Mouse (Mus musculus): Measurements from ENCODE around the gene Mbd6. TPM values are rescaled to one million over a fixed set of nuclear protein-coding genes. Genes with fewer than 3 reads are reported as not detected.

Gene Mbd6
- total RNA-seq, 2 experiments from 2014 or later: 42.2 to 52.4 TPM

DNA sequence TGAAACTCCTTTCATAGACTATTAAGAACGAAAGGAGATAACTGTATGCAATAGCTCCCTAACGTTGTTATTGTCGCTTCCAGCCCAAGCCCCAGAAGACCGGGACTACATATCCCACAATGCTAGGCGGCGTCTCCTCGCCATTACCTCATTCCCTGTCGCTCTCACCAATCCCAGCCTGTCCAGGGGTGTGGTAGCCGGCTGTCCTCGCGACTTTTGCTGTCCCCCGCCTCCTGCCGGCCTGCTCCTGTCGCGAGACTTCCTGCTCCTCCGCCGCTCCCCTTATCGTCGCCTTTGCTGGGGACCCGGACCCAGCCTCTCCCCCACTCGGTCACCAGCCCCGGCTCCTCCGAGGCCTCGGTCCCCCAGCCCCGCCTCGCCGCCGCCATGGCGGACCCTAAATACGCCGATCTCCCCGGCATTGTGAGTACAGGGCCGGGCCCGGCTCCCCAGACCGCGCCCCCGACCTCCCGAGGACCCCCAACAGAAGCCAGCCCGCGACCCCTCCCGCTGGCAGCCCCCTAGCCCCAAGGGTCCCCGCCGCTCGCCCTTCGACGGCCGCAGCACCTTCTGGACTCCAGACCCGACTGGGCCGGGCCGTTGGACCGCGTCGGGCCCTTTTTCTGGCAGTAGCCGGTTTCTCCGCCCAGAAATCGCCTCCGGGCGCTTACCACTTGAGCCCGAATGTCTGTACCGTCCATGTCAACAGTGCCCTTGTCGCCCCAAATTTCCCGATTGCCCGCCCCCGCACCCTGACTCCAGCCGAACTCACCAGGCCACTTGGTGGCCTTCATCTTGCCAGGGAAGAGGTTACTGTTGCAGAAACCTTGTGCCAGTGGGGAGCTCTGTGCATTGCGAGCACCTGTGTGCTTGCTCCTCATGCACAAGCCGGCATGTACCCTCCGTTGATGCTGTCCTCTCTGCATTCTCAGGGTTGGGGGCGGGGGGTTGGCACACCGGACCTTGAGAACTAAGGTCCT, 22.4 kb downstream of the Mbd6 start, which contains the start of gene Dctn2:
Dctn2 (plus strand) TSS at position 257 of the 980 bp plus-strand sequence.
- TF ChIP-seq CTCF (IDR thresholded peaks at IDR 0.05): no peak
- intact Hi-C loops (cut with DNase I): loop anchor here (1.0 kb wide), 1 partner anchor 22 kb away; no protein-coding TSS in a partner anchor
- peak; percentile 91 to 92 for DNase-seq (ENCODE audit: extremely low spot score in 1 of 2, low spot score in 2 of 2)
- Histone ChIP-seq H3K27ac (peak within 1 kb of the TSS; percentile 97), H3K4me3 (peak within 1 kb of the TSS; percentile 64)

DNA sequence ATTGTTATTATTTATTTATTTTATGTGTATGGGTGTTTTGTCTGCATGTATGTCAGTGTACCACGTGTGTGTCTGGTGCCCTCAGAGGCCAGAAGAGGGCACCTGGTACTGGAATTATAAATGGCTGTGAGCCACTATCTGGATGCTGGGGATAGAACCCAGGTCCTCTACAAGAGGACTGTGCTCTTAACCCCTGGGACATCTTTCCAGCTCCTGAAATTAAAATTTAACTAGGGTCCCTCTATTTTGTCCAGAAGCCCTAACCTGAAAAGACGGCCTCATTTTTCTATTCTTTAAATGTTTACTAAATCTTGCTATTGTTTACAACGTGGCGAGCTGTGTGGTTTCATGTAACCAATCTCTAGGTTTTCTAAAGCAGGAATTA, 23.1 kb downstream of the Mbd6 start:
- TF ChIP-seq CTCF (IDR thresholded peaks at IDR 0.05): peak; percentile 15; the same call in 1 of the 2 replicates
- Histone ChIP-seq H3K4me3 (peak overlapping the region; percentile 64), H3K27ac (peak overlapping the region; percentile 97)
- no peak for DNase-seq (ENCODE audit: extremely low spot score in 1 of 2, low spot score in 2 of 2)
- intact Hi-C loops (cut with DNase I): loop anchor here (1.0 kb wide), 1 partner anchor 23 kb away; no protein-coding TSS in a partner anchor

DNA sequence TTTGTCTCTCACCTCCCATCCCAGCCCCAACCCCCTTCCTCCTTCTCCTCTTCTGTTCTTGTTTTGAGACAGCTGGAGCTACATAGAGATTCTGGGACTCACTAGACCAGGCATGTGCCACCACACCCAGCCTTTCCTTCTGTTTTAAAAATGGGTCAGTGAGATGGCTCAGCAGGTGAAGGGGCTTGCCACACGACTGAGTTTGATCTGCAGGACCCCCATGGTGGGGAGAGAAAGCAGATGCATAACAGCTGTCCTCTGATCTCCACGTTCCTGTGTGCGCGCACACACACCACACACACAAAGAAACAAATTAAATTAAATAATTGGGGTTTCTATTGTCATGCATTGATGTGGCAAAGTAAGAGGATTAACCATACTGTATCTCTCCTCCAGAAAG, 23.8 kb downstream of the Mbd6 start:
- intact Hi-C loops (cut with DNase I): no loop called here
- Histone ChIP-seq H3K4me3 (no peak overlapping the region), H3K27ac (no peak overlapping the region)
- no peak for DNase-seq (ENCODE audit: extremely low spot score in 1 of 2, low spot score in 2 of 2)
- no peak for TF ChIP-seq CTCF (IDR thresholded peaks at IDR 0.05)

DNA sequence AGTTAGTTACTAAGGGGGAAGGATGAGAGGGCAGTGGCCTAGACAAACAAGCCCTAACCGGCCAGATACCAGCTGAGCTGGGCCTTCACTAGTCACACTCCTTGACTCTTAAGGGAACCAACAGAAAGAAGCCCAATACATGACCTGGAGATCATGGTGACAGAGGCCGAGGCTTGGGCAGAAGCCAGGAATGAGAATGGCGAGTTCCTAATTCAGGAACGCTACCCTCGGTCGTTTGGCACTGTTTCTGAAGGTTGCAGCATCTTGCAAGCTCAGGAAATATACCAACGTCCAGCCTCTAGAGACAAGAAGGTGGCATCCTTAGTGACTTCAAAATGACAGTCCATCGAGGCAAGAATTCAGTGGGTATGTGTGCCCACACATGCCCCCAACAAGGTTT, 24.5 kb downstream of the Mbd6 start:
- no peak for DNase-seq (ENCODE audit: extremely low spot score in 1 of 2, low spot score in 2 of 2)
- no peak overlapping the region for H3K4me3 ChIP-seq
- intact Hi-C loops (cut with DNase I): no loop called here
- no peak overlapping the region for H3K27ac ChIP-seq
- TF ChIP-seq CTCF (IDR thresholded peaks at IDR 0.05): no peak

DNA sequence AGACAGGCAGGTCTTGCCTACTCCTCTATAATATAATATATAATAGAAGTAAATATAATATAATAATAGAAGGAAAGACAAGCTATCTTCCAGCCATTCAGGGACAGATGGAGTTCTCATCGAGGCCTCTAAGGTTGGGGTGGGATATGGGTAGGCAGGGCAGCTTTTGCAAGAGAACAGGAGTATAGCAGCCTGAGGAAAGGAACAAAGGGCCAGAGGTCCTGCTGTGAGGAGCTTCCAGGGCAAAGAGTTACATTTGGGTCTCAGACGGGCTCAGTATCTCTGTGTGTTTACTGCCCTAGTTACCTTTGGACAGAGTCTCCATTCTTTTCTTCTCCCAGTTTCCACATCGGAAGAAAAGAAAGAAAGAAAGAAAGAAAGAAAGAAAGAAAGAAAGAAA, 25.2 kb downstream of the Mbd6 start:
- intact Hi-C loops (cut with DNase I): no loop called here
- no peak for DNase-seq (ENCODE audit: extremely low spot score in 1 of 2, low spot score in 2 of 2)
- Histone ChIP-seq H3K4me3 (peak overlapping the region; percentile 79), H3K27ac (peak overlapping the region; percentile 87)
- TF ChIP-seq CTCF (IDR thresholded peaks at IDR 0.05): no peak

DNA sequence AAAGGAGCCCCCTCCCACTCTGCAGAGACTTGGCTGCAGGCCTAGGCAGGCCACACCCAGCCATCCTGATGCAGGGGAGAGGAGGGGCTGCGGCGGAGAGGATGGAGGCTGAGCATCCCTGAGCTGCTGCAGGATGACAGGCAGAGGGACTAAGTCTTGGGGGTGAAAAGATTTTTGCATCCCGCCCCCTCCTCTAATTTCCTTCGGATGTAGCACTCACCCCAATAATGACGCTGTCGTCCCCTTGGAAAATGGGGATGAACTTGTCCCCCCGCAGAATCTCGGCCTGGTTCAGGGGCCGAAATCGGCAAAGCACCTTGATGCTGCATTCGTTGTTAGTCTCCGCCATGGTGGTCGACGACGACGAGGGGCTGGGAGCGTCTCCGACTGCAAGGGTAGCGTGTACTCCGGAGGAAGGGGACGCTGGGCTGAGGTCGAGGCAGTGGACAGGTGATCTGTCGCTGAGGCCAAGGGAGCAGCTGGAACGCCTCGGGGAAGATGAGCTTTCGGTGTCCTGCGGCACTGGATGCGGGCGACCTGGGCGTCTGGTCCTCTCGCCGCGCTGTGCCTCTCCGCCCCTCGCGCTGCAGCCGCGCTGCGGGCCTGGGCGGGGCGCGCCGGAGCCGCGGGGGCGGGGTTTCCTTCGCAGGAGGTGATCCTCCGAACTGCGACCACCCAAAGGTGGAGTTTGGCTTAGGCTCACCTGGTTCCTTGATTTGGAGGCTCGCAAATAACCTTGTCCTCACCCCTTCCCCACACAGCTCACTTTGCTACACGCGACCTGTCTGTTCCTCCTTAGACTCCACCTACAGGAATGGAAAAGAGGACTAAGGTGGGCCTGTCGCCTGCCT, 26.0 kb downstream of the Mbd6 start, which contains the start of gene Kif5a:
Kif5a (minus strand) TSS at position 801 of the 851 bp plus-strand sequence.
- no peak; the same call in 1 of the 2 replicates for TF ChIP-seq CTCF (IDR thresholded peaks at IDR 0.05)
- Histone ChIP-seq H3K27ac (peak within 1 kb of the TSS; percentile 87), H3K4me3 (peak within 1 kb of the TSS; percentile 79)
- intact Hi-C loops (cut with DNase I): no loop called here
- DNase-seq (ENCODE audit: extremely low spot score in 1 of 2, low spot score in 2 of 2): peak; percentile 82 to 85

DNA sequence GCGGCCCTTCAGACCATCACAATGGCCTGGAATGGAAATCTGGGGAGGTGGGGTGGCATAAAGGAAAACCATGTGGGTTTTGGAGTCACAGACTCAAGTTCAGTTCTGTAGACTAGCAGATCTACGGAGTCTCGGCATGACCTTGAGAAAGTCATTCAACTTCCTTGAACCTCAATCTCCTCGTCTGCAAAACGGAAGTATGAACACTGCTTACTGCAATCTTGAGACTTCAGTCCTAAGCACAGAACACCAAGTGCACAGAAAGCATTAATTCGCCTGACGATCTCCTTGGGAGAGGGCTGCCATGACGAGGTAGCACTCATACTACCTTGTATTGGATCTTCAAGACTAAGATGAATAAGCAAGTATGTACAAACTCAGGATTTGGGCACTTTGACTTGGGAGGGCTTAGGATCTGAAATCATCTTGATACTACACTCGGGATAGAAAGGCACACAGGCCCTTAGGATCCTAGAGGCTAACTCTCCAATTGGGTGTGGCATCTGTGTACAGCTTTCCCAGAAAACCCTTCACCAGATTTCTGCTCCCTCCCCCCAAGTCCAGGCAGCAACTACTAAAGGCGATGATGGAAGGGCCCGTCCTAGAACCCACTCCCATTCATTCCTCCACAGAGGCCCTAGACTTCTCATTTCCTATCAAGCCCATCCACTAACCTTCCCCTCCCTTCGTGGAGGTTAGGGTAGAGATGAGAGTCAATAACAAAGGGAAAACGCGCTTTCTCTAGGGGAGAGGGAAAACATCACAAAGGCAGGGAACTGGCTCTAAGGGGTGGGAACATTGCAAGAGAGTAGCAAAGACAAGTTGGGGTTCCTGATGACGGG, 26.9 kb downstream of the Mbd6 start:
- DNase-seq (ENCODE audit: extremely low spot score in 1 of 2, low spot score in 2 of 2): no peak
- intact Hi-C loops (cut with DNase I): no loop called here
- Histone ChIP-seq H3K4me3 (peak overlapping the region; percentile 79), H3K27ac (peak overlapping the region; percentile 87)
- no peak for TF ChIP-seq CTCF (IDR thresholded peaks at IDR 0.05)

DNA sequence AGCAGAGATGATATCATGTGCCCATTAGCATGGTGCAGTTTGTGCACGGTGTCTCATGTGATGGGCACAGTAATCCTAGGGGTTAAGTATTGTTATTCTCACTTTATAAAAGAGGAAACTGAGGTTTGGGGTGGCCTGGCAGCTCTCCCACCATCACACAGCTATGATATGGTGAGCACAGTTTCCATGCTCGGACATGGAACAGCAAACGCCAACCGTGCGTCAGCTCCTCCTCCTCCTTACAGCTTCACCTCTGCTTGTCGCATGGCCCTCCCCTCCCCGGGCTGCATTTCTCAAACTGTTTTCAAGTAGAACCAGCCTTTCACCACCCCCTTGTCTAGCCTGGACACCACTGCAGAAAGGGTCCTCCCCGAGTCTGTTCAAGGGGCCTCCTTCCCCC, 30.3 kb downstream of the Mbd6 start:
- no peak for DNase-seq (ENCODE audit: extremely low spot score in 1 of 2, low spot score in 2 of 2)
- peak overlapping the region; percentile 32 for H3K4me3 ChIP-seq
- TF ChIP-seq CTCF (IDR thresholded peaks at IDR 0.05): no peak
- intact Hi-C loops (cut with DNase I): no loop called here
- no peak overlapping the region for H3K27ac ChIP-seq

DNA sequence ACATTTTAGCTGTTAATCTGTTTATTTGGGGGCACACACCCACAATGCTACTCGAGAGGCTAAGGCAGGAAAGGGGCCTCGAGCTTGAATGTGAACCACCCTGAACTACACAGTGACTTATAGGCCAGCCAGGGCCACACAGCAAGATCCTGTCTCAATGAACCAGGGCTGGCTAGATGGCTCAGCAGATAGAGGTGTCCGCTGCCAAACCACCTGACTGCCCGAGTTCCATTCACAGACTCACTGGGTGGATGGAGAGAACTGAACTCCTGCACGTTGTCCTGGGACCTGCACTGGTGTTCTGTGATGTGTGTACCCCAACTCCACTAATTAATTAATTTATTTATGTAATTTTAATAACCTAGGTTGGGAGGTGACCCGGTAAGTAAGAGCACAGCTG, 31.0 kb downstream of the Mbd6 start:
- H3K4me3 ChIP-seq: no peak overlapping the region
- H3K27ac ChIP-seq: no peak overlapping the region
- intact Hi-C loops (cut with DNase I): no loop called here
- no peak for TF ChIP-seq CTCF (IDR thresholded peaks at IDR 0.05)
- DNase-seq (ENCODE audit: extremely low spot score in 1 of 2, low spot score in 2 of 2): no peak

DNA sequence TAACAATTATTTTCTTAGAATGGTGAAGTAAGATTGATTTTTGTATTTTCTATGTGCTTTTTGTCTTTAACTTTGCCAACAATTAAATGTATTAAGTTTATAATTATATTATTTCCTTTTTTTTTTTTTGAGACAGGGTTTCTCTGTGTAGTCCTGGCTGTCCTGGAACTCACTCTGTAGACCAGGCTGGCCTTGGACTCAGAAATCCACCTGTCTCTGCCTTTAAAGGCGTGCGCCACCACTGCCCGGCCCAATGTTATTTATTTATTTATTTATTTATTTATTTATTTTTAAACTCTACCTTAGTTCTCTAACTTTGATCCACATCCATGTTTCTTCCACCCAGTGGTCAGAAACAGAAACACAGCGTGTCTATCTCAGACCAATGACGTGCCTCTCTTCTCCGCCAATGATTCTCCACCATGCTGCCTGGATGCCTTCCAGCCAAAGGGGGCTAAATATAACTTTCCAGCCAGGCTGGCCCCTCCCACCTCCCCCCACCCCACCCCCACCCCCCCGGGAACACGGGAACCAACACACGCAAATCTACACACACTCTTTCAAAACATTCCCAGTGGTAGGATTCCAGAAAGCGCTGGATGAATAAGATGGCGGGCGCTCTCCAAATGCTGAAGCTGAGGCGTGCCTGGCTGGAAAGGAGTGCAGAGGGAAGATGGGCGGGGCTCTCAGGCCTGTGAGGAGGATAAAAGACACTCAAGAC, 33.0 kb downstream of the Mbd6 start:
- Histone ChIP-seq H3K4me3 (no peak overlapping the region), H3K27ac (no peak overlapping the region)
- DNase-seq (ENCODE audit: extremely low spot score in 1 of 2, low spot score in 2 of 2): no peak
- intact Hi-C loops (cut with DNase I): no loop called here
- peak; percentile 24 for TF ChIP-seq CTCF (IDR thresholded peaks at IDR 0.05)

Measured in left cerebral cortex, adult 2 months (tissue).